Mouse (Mus musculus): Measurements from ENCODE around the gene Olfr782. TPM values are rescaled to one million over a fixed set of nuclear protein-coding genes. Genes with fewer than 3 reads are reported as not detected.
"Not testable (repeated sequence)": the region's sequence is repeated elsewhere in the genome, so short reads cannot be mapped to it uniquely, and the experiment has no call there.

Olfr782 gene
- total RNA-seq (2012; rRNA removed): not detected in 2 replicates
- polyA plus RNA-seq (2012; ENCODE audit: insufficient read depth in 1 of 2, insufficient read length in 2 of 2, low read depth in 1 of 2, low replicate concordance in 2 of 2, missing spikeins in 1 of 2): not detected

DNA sequence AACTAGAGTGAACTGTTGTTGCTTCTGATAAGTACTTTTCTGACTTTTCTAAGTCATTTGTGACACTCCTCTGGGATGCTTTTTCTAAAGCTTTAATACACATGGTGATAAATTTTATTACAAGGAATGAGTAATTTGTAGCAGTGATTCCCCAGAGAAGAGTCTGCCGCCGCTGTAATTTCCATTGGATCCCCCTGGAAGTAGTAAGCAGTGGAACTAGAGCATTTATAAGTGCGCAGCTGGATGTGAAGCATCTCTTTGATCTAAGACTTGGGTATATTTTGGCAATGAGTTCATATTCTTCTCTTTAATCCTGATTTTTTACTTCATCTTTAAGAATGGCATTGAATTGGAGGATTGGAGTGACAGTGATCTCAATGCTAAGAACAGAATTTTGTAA lies at the start of gene Olfr782:
Gene Olfr782 (plus strand): TSS at position 301 of the 400 bp plus-strand sequence.
- no peak for DNase-seq (ENCODE audit: low read depth, low spot score)
- H3K79me2 ChIP-seq (ENCODE audit: control insufficient read depth, insufficient read depth, low read length, poor library complexity): no peaks in the 10 kb centered on the region
- no peaks in the 10 kb centered on the region for H3K27me3 ChIP-seq (ENCODE audit: control insufficient read depth in 1 of 2, insufficient read depth in 2 of 2, low read length in 2 of 2)
- no peak within 1 kb of the TSS for H3K9ac ChIP-seq (ENCODE audit: control insufficient read depth, low read depth, low read length, poor library complexity, severe bottlenecking)
- H3K4me1 ChIP-seq (ENCODE audit: control insufficient read depth in 1 of 2, insufficient read depth in 2 of 2, low read length in 2 of 2): no peaks in the 10 kb centered on the region
- H3K9me3 ChIP-seq (replicated peaks; ENCODE audit: insufficient read depth, low read length): no peaks in the 10 kb centered on the region
- TF ChIP-seq RCOR1 (IDR thresholded peaks at IDR 0.05; ENCODE audit: low read depth, low read length): no peak
- no peak for TF ChIP-seq MAZ (IDR thresholded peaks at IDR 0.05; ENCODE audit: low read depth, low read length)
- TF ChIP-seq ZC3H11A (IDR thresholded peaks at IDR 0.05; ENCODE audit: low read depth, low read length): no peak
- no peak for TF ChIP-seq HCFC1 (IDR thresholded peaks at IDR 0.05; ENCODE audit: low read depth, low read length)
- no peak for TF ChIP-seq ZNF384 (IDR thresholded peaks at IDR 0.05; ENCODE audit: low read depth, low read length)
- no peak for TF ChIP-seq TBP (IDR thresholded peaks at IDR 0.05; ENCODE audit: low read depth, low read length)
- no peak for TF ChIP-seq USF1 (IDR thresholded peaks at IDR 0.05; ENCODE audit: low read depth, low read length)
- TF ChIP-seq JUND (IDR thresholded peaks at IDR 0.05; ENCODE audit: low read depth, low read length): no peak
- TF ChIP-seq ETS1 (IDR thresholded peaks at IDR 0.05; ENCODE audit: low read depth, low read length): no peak
- TF ChIP-seq POLR2A (IDR thresholded peaks at IDR 0.05; ENCODE audit: control insufficient read depth in 1 of 2, insufficient read depth in 1 of 2, low read depth in 1 of 2, low read length in 2 of 2, poor library complexity in 1 of 2): no peak
- TF ChIP-seq TAL1 (IDR thresholded peaks at IDR 0.05; ENCODE audit: low read length): no peak
- TF ChIP-seq MAFK (IDR thresholded peaks at IDR 0.05; ENCODE audit: borderline replicate concordance, low read depth, low read length): no peak
- TF ChIP-seq GABPA (IDR thresholded peaks at IDR 0.05; ENCODE audit: low read depth, low read length): no peak
- no peak for TF ChIP-seq EP300 (IDR thresholded peaks at IDR 0.05; ENCODE audit: low read depth in 1 of 2, low read length in 2 of 2)
- TF ChIP-seq KAT2A (conservative IDR thresholded peaks at IDR 0.05; ENCODE audit: low read depth, low read length): no peak
- no peak for TF ChIP-seq ZMIZ1 (IDR thresholded peaks at IDR 0.05; ENCODE audit: low read depth, low read length)
- no peak within 1 kb of the TSS for H3K27ac ChIP-seq (ENCODE audit: control insufficient read depth, low read depth, low read length)
- H3K36me3 ChIP-seq (ENCODE audit: control insufficient read depth in 1 of 2, insufficient read depth in 2 of 2, low read length in 2 of 2): no peaks in the 10 kb centered on the region
- H3K4me3 ChIP-seq (ENCODE audit: control insufficient read depth in 1 of 2, insufficient read depth in 1 of 2, low read depth in 2 of 2, low read length in 2 of 2): no peak within 1 kb of the TSS

DNA sequence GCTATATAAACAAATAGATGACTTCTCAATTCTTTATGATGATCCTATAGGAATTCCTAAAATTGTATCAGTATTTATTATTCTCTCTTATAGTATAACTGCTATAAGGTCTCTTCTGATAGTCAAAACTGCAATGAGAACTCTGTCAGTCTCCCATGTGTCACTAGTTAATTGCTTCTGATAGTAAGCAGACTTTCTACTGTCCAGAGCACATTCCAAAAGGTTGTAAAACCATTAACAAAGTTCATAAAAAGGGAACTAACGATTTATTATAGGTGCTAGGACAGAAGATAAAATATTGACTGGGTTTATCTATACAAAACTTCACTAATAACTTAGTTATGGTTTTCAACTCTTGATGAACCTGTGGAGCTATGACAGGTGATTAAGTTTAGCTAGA lies 35.7 kb upstream of the Olfr782 start:
- H3K4me1 ChIP-seq (ENCODE audit: control insufficient read depth in 1 of 2, insufficient read depth in 2 of 2, low read length in 2 of 2); H3K27ac ChIP-seq (ENCODE audit: control insufficient read depth, low read depth, low read length); H3K36me3 ChIP-seq (ENCODE audit: control insufficient read depth in 1 of 2, insufficient read depth in 2 of 2, low read length in 2 of 2); DNase-seq (ENCODE audit: low read depth, low spot score); H3K79me2 ChIP-seq (ENCODE audit: control insufficient read depth, insufficient read depth, low read length, poor library complexity); H3K4me3 ChIP-seq (ENCODE audit: control insufficient read depth in 1 of 2, insufficient read depth in 1 of 2, low read depth in 2 of 2, low read length in 2 of 2); H3K9me3 ChIP-seq (replicated peaks; ENCODE audit: insufficient read depth, low read length); H3K9ac ChIP-seq (ENCODE audit: control insufficient read depth, low read depth, low read length, poor library complexity, severe bottlenecking); H3K27me3 ChIP-seq (ENCODE audit: control insufficient read depth in 1 of 2, insufficient read depth in 2 of 2, low read length in 2 of 2): not testable (repeated sequence)

DNA sequence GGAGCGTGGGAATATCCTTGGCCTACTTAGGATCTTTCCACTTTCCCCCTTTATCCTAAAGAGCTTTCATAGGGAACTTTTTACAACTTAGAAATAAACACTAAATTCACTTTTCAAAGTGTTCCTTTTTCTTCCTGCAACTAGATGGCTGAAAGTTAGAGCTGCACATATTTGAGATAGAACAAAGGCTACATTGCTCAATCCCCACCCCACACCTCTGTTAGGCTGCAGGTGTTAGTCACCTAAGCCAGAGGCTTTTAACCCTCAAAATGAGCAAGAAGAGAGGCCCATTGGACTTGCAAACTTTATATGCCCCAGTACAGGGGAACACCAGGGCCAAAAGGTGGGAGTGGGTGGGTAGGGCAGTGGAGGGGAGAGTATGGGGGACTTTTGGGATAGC lies 35.1 kb upstream of the Olfr782 start:
- H3K9me3 ChIP-seq (replicated peaks; ENCODE audit: insufficient read depth, low read length); H3K27ac ChIP-seq (ENCODE audit: control insufficient read depth, low read depth, low read length); H3K9ac ChIP-seq (ENCODE audit: control insufficient read depth, low read depth, low read length, poor library complexity, severe bottlenecking); H3K79me2 ChIP-seq (ENCODE audit: control insufficient read depth, insufficient read depth, low read length, poor library complexity); H3K4me1 ChIP-seq (ENCODE audit: control insufficient read depth in 1 of 2, insufficient read depth in 2 of 2, low read length in 2 of 2); H3K4me3 ChIP-seq (ENCODE audit: control insufficient read depth in 1 of 2, insufficient read depth in 1 of 2, low read depth in 2 of 2, low read length in 2 of 2); H3K27me3 ChIP-seq (ENCODE audit: control insufficient read depth in 1 of 2, insufficient read depth in 2 of 2, low read length in 2 of 2); H3K36me3 ChIP-seq (ENCODE audit: control insufficient read depth in 1 of 2, insufficient read depth in 2 of 2, low read length in 2 of 2); DNase-seq (ENCODE audit: low read depth, low spot score): not testable (repeated sequence)

All from MEL (cell line).